Mouse (Mus musculus) cerebellum, adult (tissue): ENCODE data around the gene Ccdc39.
A peak's percentile ranks its signal among the peaks of the same experiment; 100 is the strongest.

ENCODE experiments used
- ATAC-seq: cut with Nextera tagmentation; 2 replicates; pipeline ENCODE4 v1.9.2; 2017; ENCODE audit warnings: mild to moderate bottlenecking, moderate library complexity, mixed read lengths; ENCODE audit not compliant: insufficient number of reproducible peaks, low FRiP score, low TSS enrichment

Ccdc39 gene

GRCm38 (mm10) chr3:33843801-33844632, at the start of gene Ccdc39:
Gene Ccdc39, minus strand, starts transcription at chr3:33844310.
- peak; percentile 99 for ATAC-seq

- no peak for ATAC-seq
Observed at GRCm38 (mm10) chr3:33893433-33893832, 49.3 kb upstream of the Ccdc39 start.

GRCm38 (mm10) chr3:33887438-33887837, 43.3 kb upstream of the Ccdc39 start:
- ATAC-seq = no peak

- ATAC-seq = no peak
Observed at GRCm38 (mm10) chr3:33883105-33883504, 39.0 kb upstream of the Ccdc39 start.

- no peak for ATAC-seq
Observed at GRCm38 (mm10) chr3:33882695-33883094, 38.6 kb upstream of the Ccdc39 start.

- ATAC-seq = no peak
Observed at GRCm38 (mm10) chr3:33878661-33879060, 34.6 kb upstream of the Ccdc39 start.

- ATAC-seq = no peak
Observed at GRCm38 (mm10) chr3:33874456-33875286, 30.6 kb upstream of the Ccdc39 start.

GRCm38 (mm10) chr3:33873837-33874236, 29.7 kb upstream of the Ccdc39 start:
- no peak for ATAC-seq

- ATAC-seq = no peak
Observed at GRCm38 (mm10) chr3:33873366-33873765, 29.3 kb upstream of the Ccdc39 start.

GRCm38 (mm10) chr3:33864000-33864540, 20.0 kb upstream of the Ccdc39 start:
- no peak for ATAC-seq

- no peak for ATAC-seq
Observed at GRCm38 (mm10) chr3:33858939-33859338, 14.8 kb upstream of the Ccdc39 start.

GRCm38 (mm10) chr3:33853062-33853461, 9.0 kb upstream of the Ccdc39 start:
- ATAC-seq = no peak

- no peak for ATAC-seq
Observed at GRCm38 (mm10) chr3:33850856-33851255, 6.7 kb upstream of the Ccdc39 start.

GRCm38 (mm10) chr3:33846639-33847038, 2.5 kb upstream of the Ccdc39 start:
- ATAC-seq = no peak

- ATAC-seq = no peak
Observed at GRCm38 (mm10) chr3:33838877-33839276, 5.2 kb downstream of the Ccdc39 start.

GRCm38 (mm10) chr3:33836576-33836975, 7.5 kb downstream of the Ccdc39 start:
- ATAC-seq = no peak

- ATAC-seq = no peak
Observed at GRCm38 (mm10) chr3:33832351-33832750, 11.8 kb downstream of the Ccdc39 start.

- ATAC-seq = peak; percentile 80
Observed at GRCm38 (mm10) chr3:33824135-33824946, 19.8 kb downstream of the Ccdc39 start.

- ATAC-seq = no peak
Observed at GRCm38 (mm10) chr3:33807151-33807550, 37.0 kb downstream of the Ccdc39 start.

GRCm38 (mm10) chr3:33800513-33800820, 43.6 kb downstream of the Ccdc39 start:
- ATAC-seq = no peak
